Mouse (Mus musculus) A20 (cell line): ENCODE measurements around the gene Cped1.
A peak's percentile ranks its signal among the peaks of the same experiment; 100 is the strongest.

Experiments
- DNase-seq: peaks from one replicate; pipeline ENCODE4 v3.0.0-alpha.2; 2011; ENCODE audit warnings: low read depth, low spot score

Cped1 gene

GRCm38 (mm10) chr6:22078686-22079264, 93.1 kb downstream of the Cped1 start:
- DNase-seq = no peak

- DNase-seq = no peak
Observed at GRCm38 (mm10) chr6:22086056-22086455, 100.3 kb downstream of the Cped1 start.

- peak; percentile 16 for DNase-seq
Observed at GRCm38 (mm10) chr6:22088346-22089064, 102.8 kb downstream of the Cped1 start.

- no peak for DNase-seq
Observed at GRCm38 (mm10) chr6:22091773-22092172, 106.1 kb downstream of the Cped1 start.

- DNase-seq = no peak
Observed at GRCm38 (mm10) chr6:22093792-22094191, 108.1 kb downstream of the Cped1 start.

GRCm38 (mm10) chr6:22097709-22098108, 112.0 kb downstream of the Cped1 start:
- peak; percentile 30 for DNase-seq

GRCm38 (mm10) chr6:22099832-22100231, 114.1 kb downstream of the Cped1 start:
- no peak for DNase-seq

- peak; percentile 69 for DNase-seq
Observed at GRCm38 (mm10) chr6:22101939-22102338, 116.2 kb downstream of the Cped1 start.

GRCm38 (mm10) chr6:22102752-22103151, 117.0 kb downstream of the Cped1 start:
- no peak for DNase-seq

GRCm38 (mm10) chr6:22103713-22104112, 118.0 kb downstream of the Cped1 start:
- no peak for DNase-seq

- DNase-seq = no peak
Observed at GRCm38 (mm10) chr6:22104211-22104610, 118.5 kb downstream of the Cped1 start.

- DNase-seq = no peak
Observed at GRCm38 (mm10) chr6:22114079-22114478, 128.4 kb downstream of the Cped1 start.

- DNase-seq = no peak
Observed at GRCm38 (mm10) chr6:22116679-22117078, 131.0 kb downstream of the Cped1 start.

GRCm38 (mm10) chr6:22122080-22122479, 136.4 kb downstream of the Cped1 start:
- DNase-seq = peak; percentile 70

GRCm38 (mm10) chr6:22122693-22123092, 137.0 kb downstream of the Cped1 start:
- DNase-seq = no peak

- no peak for DNase-seq
Observed at GRCm38 (mm10) chr6:22123332-22123731, 137.6 kb downstream of the Cped1 start.

GRCm38 (mm10) chr6:22124575-22125330, 139.0 kb downstream of the Cped1 start:
- DNase-seq = peak; percentile 25

GRCm38 (mm10) chr6:22135038-22135631, 149.4 kb downstream of the Cped1 start:
- no peak for DNase-seq

GRCm38 (mm10) chr6:22136805-22137204, 151.1 kb downstream of the Cped1 start:
- DNase-seq = no peak

- DNase-seq = no peak
Observed at GRCm38 (mm10) chr6:22140786-22141185, 155.1 kb downstream of the Cped1 start.

- DNase-seq = no peak
Observed at GRCm38 (mm10) chr6:22147236-22147635, 161.5 kb downstream of the Cped1 start.

- no peak for DNase-seq
Observed at GRCm38 (mm10) chr6:22148511-22148910, 162.8 kb downstream of the Cped1 start.
